Mouse (Mus musculus) kidney, postnatal 36 days (tissue): ENCODE results near the gene Ndnf.

ENCODE experiments used
- DNase-seq, 2 experiments: peaks; one replicate each; pipeline ENCODE4 v3.0.0; 2021 to 2022; ENCODE audit warnings: mixed read lengths in 2 of 2

Gene Ndnf

DNA sequence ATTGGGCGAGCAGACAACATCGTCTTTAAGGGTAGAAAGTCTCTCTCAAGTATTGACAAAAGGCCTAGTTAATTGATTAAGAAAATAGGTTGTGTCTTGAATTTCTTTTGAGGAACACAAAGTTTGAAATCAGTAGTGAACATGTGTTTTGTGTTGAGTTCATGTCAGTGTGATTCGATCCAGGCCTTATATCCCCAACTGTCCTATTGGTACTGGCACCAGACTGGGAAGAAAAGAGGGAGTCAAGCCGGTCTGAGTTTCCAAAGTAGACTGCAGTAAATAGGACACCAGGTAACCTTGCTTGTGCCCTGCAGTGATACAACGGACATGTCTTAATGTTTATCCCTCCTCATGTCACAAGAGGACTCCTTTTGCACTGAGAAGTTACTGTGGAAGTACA lies 87.8 kb downstream of the Ndnf start:
- no peak for DNase-seq

DNA sequence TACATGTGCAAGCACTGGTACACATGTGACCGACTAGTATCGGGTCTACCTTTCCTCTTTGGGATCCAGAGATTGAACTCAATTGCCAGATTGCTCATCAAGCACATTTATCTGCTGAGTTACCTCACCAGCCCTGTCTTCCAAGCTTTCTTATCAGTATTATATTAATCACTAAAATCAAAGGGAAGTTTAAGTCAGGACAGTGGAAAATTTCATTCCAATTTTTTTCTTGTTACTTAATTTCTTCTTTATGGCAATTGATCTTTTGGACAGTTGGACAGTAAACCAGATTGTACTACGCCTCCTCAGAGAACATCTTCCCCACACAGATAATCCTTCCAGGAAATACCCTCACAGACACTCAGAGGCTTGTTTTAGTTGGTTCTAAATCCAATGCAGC lies 88.7 kb downstream of the Ndnf start:
- no peak for DNase-seq
